Mouse (Mus musculus) adrenal gland, adult 10 weeks (tissue): Measurements from ENCODE around the gene Ckmt2. TPM values are rescaled to one million over a fixed set of nuclear protein-coding genes. Genes with fewer than 3 reads are reported as not detected.

Source experiments
- polyA plus RNA-seq: library from polyadenylated mRNA; stranded (reverse); fragments of 350-450 nt; fragmentation: Illumina TruSeq; extraction: RNeasy Lipid Tissue Mini Kit (QIAGEN cat#74804); gene quantifications from one replicate; pipeline ENCODE4 v1.2.3, GENCODE M21; 2014; ENCODE audit warnings: low read depth, low replicate concordance

Gene Ckmt2
- 1.2 TPM for polyA plus RNA-seq

DNA sequence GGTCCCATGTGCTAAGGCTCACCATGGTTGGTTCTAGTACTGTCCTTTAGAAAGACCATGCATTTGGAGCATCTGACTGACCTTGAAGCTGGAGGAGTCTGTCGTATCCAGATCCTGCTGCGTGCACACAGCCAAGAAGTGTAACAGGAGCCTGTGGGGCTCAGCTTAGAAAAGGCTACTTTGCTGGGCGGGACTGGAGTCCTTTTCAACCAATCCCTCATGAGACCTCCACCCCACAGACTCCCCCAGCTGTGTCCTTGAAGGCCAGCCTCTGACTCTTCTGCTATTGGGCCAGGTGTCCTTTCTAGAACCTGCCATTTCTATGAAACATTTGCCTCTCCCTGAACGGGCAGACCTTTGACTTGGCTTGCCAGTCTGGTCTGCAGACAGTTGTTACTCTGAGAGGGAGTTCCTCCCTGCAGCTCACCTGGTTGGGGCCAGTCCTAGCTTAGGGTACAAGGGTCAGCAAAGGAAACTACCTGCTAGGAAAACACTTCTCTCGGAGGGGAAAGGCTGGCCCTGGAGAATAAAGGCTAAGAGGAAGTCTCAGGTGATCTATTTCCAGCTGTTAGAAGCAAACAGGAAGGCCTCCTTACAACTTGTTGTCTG, at the start of gene Ckmt2:
Ckmt2 (minus strand) TSS at position 145 of the 609 bp plus-strand sequence.

DNA sequence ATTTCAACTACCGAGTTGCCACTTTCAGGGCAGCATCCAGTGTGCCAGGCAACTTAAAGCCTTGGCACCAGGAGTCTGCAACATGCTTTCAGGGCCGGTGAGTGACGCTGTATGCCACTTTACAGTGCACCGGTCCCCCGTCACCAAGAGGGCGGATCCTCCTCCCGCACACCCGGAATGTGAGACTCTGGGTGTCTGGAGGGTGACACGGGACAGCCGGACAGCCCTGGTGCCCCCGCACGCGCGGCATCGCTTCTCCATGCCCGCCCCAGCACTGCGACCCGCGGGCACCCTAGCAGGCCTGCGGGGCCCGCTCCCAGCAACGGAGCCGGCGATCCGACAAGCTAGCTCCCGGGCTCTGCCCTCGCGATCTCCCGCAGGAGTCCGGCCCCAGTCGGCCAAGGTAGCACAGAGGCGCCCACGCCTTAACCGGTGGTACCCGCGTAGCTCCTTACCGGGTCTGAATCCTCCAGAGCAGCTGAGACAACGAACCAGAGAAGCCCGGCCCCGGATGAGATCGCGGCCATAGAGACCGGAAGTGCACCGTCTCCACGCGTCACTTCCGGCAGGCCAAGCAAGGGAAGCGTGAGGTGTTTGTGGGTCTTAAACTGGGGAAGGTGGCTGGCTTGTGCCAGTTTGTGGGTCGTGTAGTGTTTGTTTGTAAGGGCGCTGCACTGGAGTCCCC, 69.4 kb downstream of the Ckmt2 start, which contains the start of gene Zcchc9:
Zcchc9 (minus strand) TSS at position 551 of the 685 bp plus-strand sequence.

Other genes starting within 250 kb of the Ckmt2 start
- gene Acot12, start 135.4 kb downstream of the Ckmt2 start, polyA plus RNA-seq, result 1.2 TPM
- 88.5 TPM for gene Zcchc9, start 69.2 kb downstream of the Ckmt2 start, polyA plus RNA-seq